Mouse (Mus musculus) frontal cortex, postnatal 36 days (tissue): ENCODE data around the gene Aloxe3.
A peak's percentile ranks its signal among the peaks of the same experiment; 100 is the strongest.

Experiments
- DNase-seq, 2 experiments: peaks; one replicate each; pipeline ENCODE4 v3.0.0; 2022; ENCODE audit warnings: low spot score in 2 of 2

The Aloxe3 gene

DNA sequence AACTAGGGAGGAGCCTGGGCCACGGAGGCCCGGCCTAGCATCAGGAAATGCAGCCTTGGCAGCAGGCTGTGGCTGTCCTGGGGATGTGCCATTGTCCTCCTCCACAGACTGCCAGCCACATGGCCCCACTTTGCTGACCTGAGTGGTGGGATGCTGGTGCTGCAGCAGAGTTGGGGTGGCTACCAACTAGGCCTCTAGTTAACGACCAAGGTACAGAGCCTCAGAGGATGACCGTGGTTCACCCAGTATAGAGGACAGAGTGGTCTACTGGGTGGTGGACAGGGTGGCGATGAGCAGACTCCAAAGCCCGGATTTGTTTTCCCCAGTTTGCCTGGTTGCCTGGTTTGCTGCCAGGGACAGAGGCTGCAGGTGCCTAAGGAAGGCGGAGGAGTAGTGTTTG, 49.0 kb downstream of the Aloxe3 start:
- DNase-seq: no peak

DNA sequence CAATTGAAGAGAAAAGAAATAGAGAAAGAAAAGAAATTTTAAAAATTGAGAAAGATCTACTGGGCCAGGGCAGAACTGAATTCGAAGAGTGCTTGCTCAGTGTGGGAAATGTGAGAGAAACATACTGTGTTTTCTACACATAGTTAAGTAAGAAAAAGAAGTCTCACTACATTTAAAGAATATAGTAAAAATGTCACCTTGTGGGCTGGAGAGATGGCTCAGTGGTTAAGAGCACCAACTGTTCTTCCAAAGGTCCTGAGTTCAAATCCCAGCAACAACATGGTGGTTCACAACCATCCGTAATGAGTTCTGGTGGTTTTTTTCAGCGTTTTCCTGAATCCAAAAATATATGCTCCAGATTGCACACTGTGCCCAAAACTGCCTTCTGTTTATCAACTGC, 52.8 kb downstream of the Aloxe3 start:
- no peak for DNase-seq

DNA sequence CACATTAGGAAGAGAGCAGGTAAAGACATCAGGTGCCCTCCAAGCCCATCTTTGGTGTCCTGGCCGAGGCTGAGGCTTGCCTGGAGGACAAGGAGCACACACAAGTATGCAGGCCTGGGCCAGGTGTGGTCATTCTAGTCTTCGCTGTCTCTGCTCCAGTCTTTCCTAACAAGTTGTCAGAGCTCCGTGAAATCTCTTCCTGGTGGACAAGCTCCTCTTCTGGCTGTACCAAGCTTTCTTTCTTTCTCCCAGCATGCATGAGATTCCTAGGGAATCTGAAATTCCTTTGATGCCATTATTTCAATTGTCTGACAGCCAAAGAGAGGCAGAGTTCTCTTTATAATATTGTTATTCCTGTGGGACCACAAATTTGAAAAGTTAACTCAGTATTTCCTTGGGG, 53.8 kb downstream of the Aloxe3 start:
- DNase-seq: no peak

DNA sequence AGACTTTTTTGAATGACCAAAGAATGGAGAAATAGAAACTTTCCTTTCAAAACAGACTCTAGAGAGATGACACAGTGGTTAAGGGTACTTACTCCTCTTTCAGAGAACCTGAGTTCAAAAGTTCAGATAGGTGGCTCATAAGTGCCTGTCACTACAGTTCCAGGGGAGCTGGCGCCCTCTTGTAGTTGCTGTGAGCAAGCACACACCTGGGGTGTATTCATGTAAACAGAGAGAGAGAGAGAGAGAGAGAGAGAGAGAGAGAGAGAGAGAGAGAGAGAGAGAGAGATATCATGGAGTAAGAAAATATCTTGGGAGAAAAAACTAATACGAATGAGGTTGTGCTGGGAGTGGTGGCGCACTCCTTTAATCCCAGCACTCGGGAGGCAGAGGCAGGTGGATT, 54.4 kb downstream of the Aloxe3 start:
- no peak for DNase-seq

DNA sequence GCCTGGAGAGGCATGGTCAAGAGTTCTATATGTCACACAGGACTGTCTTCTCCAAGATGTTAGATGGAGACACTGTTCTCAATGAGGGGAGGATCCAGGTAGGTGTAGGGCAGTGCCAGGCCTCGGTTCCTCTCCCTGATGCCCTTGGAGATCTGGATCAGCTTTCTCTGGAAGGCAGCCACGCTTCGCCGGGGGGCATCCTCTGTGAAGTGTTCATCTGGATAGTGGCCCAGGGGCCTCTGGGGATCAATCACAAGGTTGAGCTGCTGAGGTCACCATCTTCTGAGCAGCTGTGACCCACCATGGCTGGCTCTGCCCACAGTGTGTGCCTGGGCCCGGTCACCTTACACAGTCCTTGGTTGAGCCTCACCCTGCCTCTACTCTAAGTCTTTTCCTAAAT, 59.3 kb downstream of the Aloxe3 start:
- DNase-seq: no peak

DNA sequence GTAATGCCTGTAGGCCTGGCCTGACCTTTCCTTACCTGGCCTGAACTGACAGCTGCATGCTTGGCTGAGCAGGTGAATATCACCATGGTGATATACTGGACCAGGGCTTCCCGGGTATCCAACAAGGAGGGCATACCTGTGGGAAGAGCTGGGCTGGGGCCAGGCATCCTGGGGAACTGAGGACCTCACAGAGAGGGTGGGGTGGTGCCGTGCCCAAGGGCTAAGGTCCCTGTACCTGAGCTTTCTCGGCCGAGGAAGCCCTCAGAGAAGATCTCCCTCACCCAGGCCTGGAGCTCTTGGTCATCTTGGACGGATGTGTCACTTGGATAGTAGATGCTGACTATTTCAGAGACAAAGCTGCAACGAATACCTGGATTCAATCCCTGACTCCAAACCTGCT, 60.2 kb downstream of the Aloxe3 start:
- DNase-seq: no peak

DNA sequence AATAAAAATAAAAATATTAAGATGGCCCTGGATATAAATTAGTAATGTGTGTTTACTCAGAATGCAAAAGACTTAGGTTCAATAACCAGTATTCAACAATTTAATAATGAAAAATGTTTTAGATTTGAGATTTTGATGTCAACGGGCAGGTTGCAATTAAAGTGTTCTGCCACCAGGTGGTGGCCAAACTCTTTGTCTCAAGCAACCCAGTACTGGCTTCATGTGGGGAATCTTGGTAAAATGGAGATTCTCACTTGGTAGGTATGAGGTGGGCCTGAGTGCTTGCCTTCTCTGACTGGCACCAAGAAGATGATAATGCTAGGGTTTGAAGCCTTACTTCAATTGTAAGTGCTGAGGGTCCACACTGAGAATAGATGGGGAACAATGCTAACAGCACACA, 67.1 kb downstream of the Aloxe3 start:
- peak in 1 of 2 experiments; percentile 30 for DNase-seq

DNA sequence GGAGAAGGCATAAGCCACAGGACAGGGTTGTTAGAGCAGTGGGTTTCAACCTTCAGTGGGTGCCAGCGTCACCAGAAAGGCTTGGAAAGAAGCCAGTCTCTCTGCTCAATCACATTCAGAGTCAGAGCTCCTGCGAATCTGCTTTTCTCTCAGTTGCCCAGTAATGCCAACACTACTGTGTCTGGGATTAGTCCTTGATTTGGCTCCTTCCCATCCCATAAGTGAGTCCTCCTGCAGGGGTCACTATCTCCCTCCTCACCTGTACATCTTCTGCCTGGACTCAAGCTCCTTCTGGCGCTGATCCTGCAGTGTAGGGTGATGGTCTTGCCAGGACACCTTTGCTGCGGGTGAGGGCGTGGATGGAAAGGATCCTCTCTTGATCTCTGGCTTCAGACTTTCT, 71.1 kb downstream of the Aloxe3 start:
- peak in 1 of 2 experiments; percentile 5 for DNase-seq

DNA sequence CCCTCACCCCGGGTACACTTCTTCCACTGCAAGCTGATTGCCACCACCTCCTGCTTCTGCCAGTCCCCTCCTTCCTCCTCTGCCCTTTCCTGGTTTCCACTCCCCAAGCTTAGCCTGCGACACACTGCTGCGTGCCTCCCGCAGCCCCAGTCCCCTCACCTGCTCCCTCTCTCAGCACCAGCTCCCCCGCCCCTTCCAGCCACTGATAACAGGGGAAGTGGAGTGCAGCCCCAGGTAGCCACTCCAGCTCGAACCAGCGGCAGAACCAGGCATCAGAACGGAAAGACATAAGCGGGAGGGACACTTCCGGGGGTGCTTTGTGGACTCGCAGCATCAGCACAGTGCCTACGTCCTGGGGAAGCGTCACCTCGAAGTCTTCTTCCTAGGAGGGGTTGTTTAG, 71.5 kb downstream of the Aloxe3 start:
- DNase-seq: no peak

DNA sequence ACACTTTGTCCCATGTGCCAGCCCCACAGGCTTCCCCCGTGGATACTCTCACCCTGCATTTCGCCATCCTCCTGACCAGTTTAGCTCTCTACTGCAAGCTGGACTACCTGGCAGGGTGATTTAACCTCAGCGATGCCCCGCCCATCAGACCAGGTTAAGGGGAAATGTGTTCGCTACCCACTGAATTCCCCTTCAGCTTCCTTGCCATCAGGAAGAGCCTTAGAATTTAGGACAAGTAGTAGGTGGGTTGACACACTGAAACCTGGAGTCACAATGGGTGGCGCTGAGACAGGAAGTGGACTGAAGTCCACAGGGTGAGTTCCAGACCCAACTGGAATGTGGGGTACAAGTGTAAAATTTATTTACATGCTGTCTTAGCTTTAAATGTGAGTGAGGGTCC, 72.0 kb downstream of the Aloxe3 start, which contains the start of gene Alox8:
TSS of gene Alox8 (minus strand) at position 101 of the 400 bp plus-strand sequence.
- DNase-seq: no peak
